Mouse (Mus musculus) gastrocnemius, postnatal 36 days (tissue): ENCODE measurements at regions not wholly inside any gene's neighbourhood (a gene's known extent, or its start where the extent isn't known, plus 50 kb on each side); places are given as distances from the start of the nearest gene placed in this dataset.
"Not testable (repeated sequence)": the region's sequence is repeated elsewhere in the genome, so short reads cannot be mapped to it uniquely, and the experiment has no call there.

ENCODE experiments used
- DNase-seq, 2 experiments: peaks; one replicate each; pipeline ENCODE4 v3.0.0; 2022
- intact Hi-C: fragments of 180-260 bp; cut with DNase I; formaldehyde crosslinking; loops from one replicate; pipeline ENCODE4 v1.15.1; 2025

- intact Hi-C loops: no loop called here
- no peak for DNase-seq
These were observed 306.3 kb upstream of the Gm21830 start for GRCm38 (mm10) chr2:67107274-67107673.

- intact Hi-C loops: not testable (repeated sequence)
- peak in 1 of 2 experiments; percentile 3 for DNase-seq
These were observed 304.7 kb upstream of the Scn7a start for GRCm38 (mm10) chr2:67089418-67089817.

- no peak for DNase-seq
- intact Hi-C loops: no loop called here
These were observed 284.2 kb upstream of the Scn7a start for GRCm38 (mm10) chr2:67068944-67069343.
